Mouse (Mus musculus) ES-E14 (cell line): Measurements from ENCODE around the gene Daxx. TPM values are rescaled to one million over a fixed set of nuclear protein-coding genes. Genes with fewer than 3 reads are reported as not detected.
A peak's percentile ranks its signal among the peaks of the same experiment; 100 is the strongest.

Experiments
- DNase-seq: peaks from one replicate; pipeline ENCODE4 v3.0.0-alpha.2; 2013; ENCODE audit warnings: low read depth, low spot score
- H3K27ac ChIP-seq: 2 replicates; pipeline ENCODE4 v1.5.1; 2012; ENCODE audit warnings: low read depth, mild to moderate bottlenecking, low read length, moderate library complexity, mixed read lengths; ENCODE audit not compliant: poor library complexity, insufficient read depth, severe bottlenecking
- H3K36me3 ChIP-seq: 2 replicates; pipeline ENCODE4 v1.6.1; 2012; ENCODE audit warnings: mild to moderate bottlenecking, low read length, moderate library complexity, mixed read lengths; ENCODE audit not compliant: control insufficient read depth, poor library complexity, insufficient read depth, severe bottlenecking
- H3K4me1 ChIP-seq, 2 experiments: fragments of 150-350 bp in 1 of 2; sonication (generic) in 1 of 2; 2 replicates each; pipeline ENCODE4 v1.6.1; 2012; ENCODE audit warnings: low read length in 2 of 2, mild to moderate bottlenecking in 1 of 2, mixed read lengths in 1 of 2; ENCODE audit not compliant: control insufficient read depth in 2 of 2, insufficient read depth in 2 of 2, poor library complexity in 1 of 2
- H3K4me3 ChIP-seq, 2 experiments: fragments of 150-350 bp in 1 of 2; sonication (generic) in 1 of 2; 2 replicates each; pipeline ENCODE4 v1.5.1; 2012; ENCODE audit warnings: low read length in 2 of 2, low read depth in 1 of 2, mild to moderate bottlenecking in 1 of 2, mixed read lengths in 1 of 2; ENCODE audit not compliant: insufficient read depth in 1 of 2, poor library complexity in 1 of 2, severe bottlenecking in 1 of 2
- H3K9ac ChIP-seq: 2 replicates; pipeline ENCODE4 v1.6.1; 2012; ENCODE audit warnings: low read depth, mild to moderate bottlenecking, low read length, mixed read lengths; ENCODE audit not compliant: poor library complexity, insufficient read depth, severe bottlenecking
- H3K9me3 ChIP-seq: fragments of 150-350 bp; sonication (generic); 2 replicates; pipeline ENCODE4 v1.6.1; 2012; ENCODE audit warnings: low read depth, mild to moderate bottlenecking, low read length; ENCODE audit not compliant: control insufficient read depth, insufficient read depth
- CHD2 ChIP-seq: IDR thresholded peaks from 2 replicates; pipeline ENCODE4 v1.6.1; 2014; ENCODE audit warnings: mild to moderate bottlenecking, low read depth, low read length, inconsistent platforms
- HCFC1 ChIP-seq: IDR thresholded peaks from 2 replicates; pipeline ENCODE4 v1.6.1; 2012; ENCODE audit warnings: low read length, inconsistent platforms, borderline replicate concordance; ENCODE audit not compliant: insufficient read depth
- MAFK ChIP-seq: IDR thresholded peaks from 2 replicates; pipeline ENCODE4 v1.6.1; 2014; ENCODE audit warnings: mild to moderate bottlenecking, low read depth, low read length, inconsistent platforms; ENCODE audit not compliant: insufficient read depth
- ZC3H11A ChIP-seq: IDR thresholded peaks from 2 replicates; pipeline ENCODE4 v1.6.1; 2012; ENCODE audit warnings: low read depth, mild to moderate bottlenecking, inconsistent platforms, low read length, borderline replicate concordance
- ZNF384 ChIP-seq: IDR thresholded peaks from 2 replicates; pipeline ENCODE4 v1.6.1; 2012; ENCODE audit warnings: low read depth, low read length, inconsistent platforms
- in situ Hi-C, 2 experiments: fragments of 600-800 bp; cut with MboI; formaldehyde crosslinking; loops; one replicate each; pipeline ENCODE4 v1.15.1; 2025; ENCODE audit warnings: low sequenced_read_pairs in 2 of 2, inconsistent platforms in 1 of 2; ENCODE audit not compliant: unreplicated experiment in 2 of 2
- total RNA-seq: library from RNA; depleted of rRNA; stranded (reverse); fragments of 300-350 nt; gene quantifications from 2 replicates; pipeline ENCODE4 v1.2.3, GENCODE M21; 2012

Gene Daxx
- total RNA-seq, 1 experiment = 73.7 TPM

- no peak for DNase-seq
- Histone ChIP-seq H3K4me3 (no peak overlapping the region), H3K36me3 (peaks cover 36% of the 10 kb centered on the region), H3K27ac (no peak overlapping the region), H3K9ac (no peak overlapping the region), H3K9me3 (no peaks in the 10 kb centered on the region), H3K4me1 (peaks cover 0 to 32% of the 10 kb centered on the region in 2 experiments; a peak in 1 of 4 replicates)
- no peak for TF ChIP-seq CHD2
- no peak for TF ChIP-seq ZC3H11A
- no peak for TF ChIP-seq HCFC1
- TF ChIP-seq ZNF384 = no peak
- no peak for TF ChIP-seq MAFK
- in situ Hi-C loops = no loop called here
Observed at GRCm38 (mm10) chr17:33935422-33936055, 26.3 kb downstream of the Daxx start.

- no peaks in the 10 kb centered on the region for H3K9me3 ChIP-seq
- peaks cover 37% of the 10 kb centered on the region for H3K36me3 ChIP-seq
- no peak overlapping the region for H3K27ac ChIP-seq
- no peak for DNase-seq
- in situ Hi-C loops = no loop called here
- TF ChIP-seq HCFC1 (no peak), ZC3H11A (no peak), CHD2 (no peak), MAFK (no peak), ZNF384 (no peak)
- peak overlapping the region; percentile 7; the same call in 1 of the 2 replicates for H3K9ac ChIP-seq
- peaks cover 3 to 33% of the 10 kb centered on the region in 2 experiments; a peak in 2 of 4 replicates for H3K4me1 ChIP-seq
- H3K4me3 ChIP-seq = no peak overlapping the region
Observed at GRCm38 (mm10) chr17:33936993-33937392, 27.8 kb downstream of the Daxx start.

GRCm38 (mm10) chr17:33938783-33939182 lies 29.6 kb downstream of the Daxx start:
- no peak overlapping the region for H3K27ac ChIP-seq
- peaks cover 41% of the 10 kb centered on the region for H3K36me3 ChIP-seq
- no peaks in the 10 kb centered on the region for H3K9me3 ChIP-seq
- H3K9ac ChIP-seq = peak overlapping the region; percentile 93; the same call in 1 of the 2 replicates
- TF ChIP-seq HCFC1 (no peak), CHD2 (no peak), MAFK (no peak), ZC3H11A (no peak)
- peaks cover 3 to 26% of the 10 kb centered on the region in 2 experiments; a peak in 2 of 4 replicates for H3K4me1 ChIP-seq
- in situ Hi-C loops = no loop called here
- peak overlapping the region; percentile 87 to 96; a peak in 3 of 4 replicates for H3K4me3 ChIP-seq
- DNase-seq = no peak

GRCm38 (mm10) chr17:33940206-33940805 lies 31.1 kb downstream of the Daxx start, which contains the start of the genes Pfdn6 and Wdr46:
Gene Pfdn6, minus strand, starts transcription at chr17:33940343.
Gene Wdr46, plus strand, starts transcription at chr17:33940660.
- TF ChIP-seq ZNF384 (no peak), MAFK (no peak), HCFC1 (peak; percentile 95), CHD2 (peak; percentile 86), ZC3H11A (no peak)

More at GRCm38 (mm10) chr17:33940206-33940805, 31.1 kb downstream of the Daxx start, which contains the start of the genes Pfdn6 and Wdr46:
- Histone ChIP-seq H3K4me3 (peak within 1 kb of the TSS; percentile 87 to 96), H3K27ac (0 out of 2 replicates have a peak within 1 kb of the TSS, but pooled peaks have one; percentile 20), H3K36me3 (peaks cover 48% of the 10 kb centered on the region), H3K9ac (peak within 1 kb of the TSS; percentile 93), H3K4me1 (peaks cover 3 to 14% of the 10 kb centered on the region in 2 experiments; a peak in 2 of 4 replicates), H3K9me3 (no peaks in the 10 kb centered on the region)
- in situ Hi-C loops = no loop called here
- DNase-seq = peak; percentile 92
